Mouse (Mus musculus) left cerebral cortex, postnatal 4 days (tissue): ENCODE data around the gene Slc7a10. TPM values are rescaled to one million over a fixed set of nuclear protein-coding genes. Genes with fewer than 3 reads are reported as not detected.
"Not testable (repeated sequence)": the region's sequence is repeated elsewhere in the genome, so short reads cannot be mapped to it uniquely, and the experiment has no call there.

Experiments
- DNase-seq: peaks from one replicate; pipeline ENCODE4 v3.0.0-alpha.2; 2022
- intact Hi-C: fragments of 180-260 bp; cut with DNase I; formaldehyde crosslinking; loops from one replicate; pipeline ENCODE4 v1.15.1; 2025
- total RNA-seq, 2 experiments: library from RNA; stranded (reverse); gene quantifications; 2 replicates each; pipeline ENCODE4 v1.2.3; 2021

Slc7a10 gene
- total RNA-seq, 2 experiments from 2014 or later: 18.3 to 21.5 TPM

DNA sequence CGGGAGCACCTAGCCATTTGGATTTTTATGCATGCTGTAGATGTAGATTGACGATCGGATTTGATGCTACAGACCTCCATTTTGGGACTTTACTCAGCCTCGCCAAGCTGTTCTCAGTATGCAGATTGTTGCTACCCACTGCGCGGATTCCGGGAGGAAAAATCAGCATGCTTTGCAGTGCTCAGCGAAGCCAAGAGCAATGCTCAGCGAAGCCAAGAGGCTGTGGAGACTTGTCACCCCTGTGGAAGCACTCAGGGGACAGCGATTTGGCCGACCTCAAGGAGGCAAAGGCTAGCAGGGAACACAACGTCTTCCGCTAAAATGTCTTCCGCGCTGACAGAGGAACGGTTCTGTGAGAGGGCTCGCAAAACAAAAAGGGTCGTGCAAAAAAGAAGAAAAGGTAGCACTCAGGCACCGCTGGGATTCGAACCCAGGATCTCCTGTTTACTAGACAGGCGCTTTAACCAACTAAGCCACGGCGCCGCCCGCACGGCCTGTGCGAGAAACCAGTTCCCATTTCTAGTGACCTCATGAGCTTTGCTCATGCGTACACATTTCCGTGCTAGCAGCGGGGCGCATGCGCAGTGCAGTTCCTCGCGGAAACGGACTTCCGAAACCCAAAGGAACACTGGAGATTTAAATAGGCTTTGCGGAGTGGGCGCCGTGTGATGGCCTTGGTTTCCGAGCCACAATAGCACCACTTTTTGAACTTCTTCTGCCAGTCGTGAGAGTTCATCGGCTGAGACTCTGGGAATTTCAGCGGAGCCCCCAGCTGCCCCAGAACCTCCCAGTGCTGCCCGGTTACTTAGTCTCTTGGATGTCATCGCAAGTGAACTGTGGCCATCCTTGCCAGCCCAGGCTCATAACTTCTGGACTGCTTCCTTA lies 48.4 kb downstream of the Slc7a10 start:
- DNase-seq: peak; percentile 97

DNA sequence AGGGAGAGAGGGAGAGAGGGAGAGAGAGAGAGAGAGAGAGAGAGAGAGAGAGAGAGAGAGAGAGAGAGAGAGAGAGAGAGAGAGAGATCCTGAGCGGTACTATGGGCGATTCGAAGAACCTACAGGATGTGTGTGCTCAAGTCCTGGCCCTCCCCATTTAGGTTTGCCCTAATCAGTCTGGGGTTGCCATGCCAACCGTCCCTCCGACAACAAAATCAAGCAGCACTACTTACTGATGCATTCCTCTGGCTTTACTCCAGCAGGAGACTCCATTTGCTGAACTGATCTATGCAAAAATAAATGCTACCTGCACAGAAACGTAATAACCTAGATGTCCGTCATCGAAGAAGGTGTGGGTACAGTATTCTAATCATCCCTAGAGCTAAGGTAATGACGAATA lies 49.1 kb downstream of the Slc7a10 start:
- peak; percentile 59 for DNase-seq
- intact Hi-C loops: no loop called here

More for the DNA sequence above, 48.4 kb downstream of the Slc7a10 start:
- intact Hi-C loops: no loop called here

GRCm38 (mm10) chr7:35237935-35238334 lies 51.8 kb downstream of the Slc7a10 start:
- intact Hi-C loops, DNase-seq: not testable (repeated sequence)

Other genes starting within 250 kb of the Slc7a10 start
- gene Cebpg, start 129.8 kb upstream of the Slc7a10 start, total RNA-seq: 10 to 100 TPM; 26.4 to 27.4 TPM
- 1 to 10 TPM; 2.0 to 2.7 TPM for gene Cebpa, start 67.1 kb upstream of the Slc7a10 start, total RNA-seq
- 100 to 1,000 TPM; 102 to 107 TPM for gene Lrp3, start 29.1 kb downstream of the Slc7a10 start, total RNA-seq
- 10 to 100 TPM; 26.7 to 31.7 TPM for gene Gpatch1, start 132.1 kb downstream of the Slc7a10 start, total RNA-seq
- 1 to 10 TPM; 1.6 to 2.0 TPM for gene Rhpn2, start 147.8 kb downstream of the Slc7a10 start, total RNA-seq
- gene Faap24, start 210.5 kb downstream of the Slc7a10 start, total RNA-seq: 10 to 100 TPM in 1 of 2 experiments, 1 to 10 TPM in 1; 9.7 to 11.0 TPM
- 10 to 100 TPM; 25.4 to 29.5 TPM for gene Cep89, start 210.7 kb downstream of the Slc7a10 start, total RNA-seq